Mouse (Mus musculus) spleen, postnatal 4 days (tissue): ENCODE results near the gene Stag1.

Experiments
- DNase-seq, 2 experiments: peaks; one replicate each; pipeline ENCODE4 v3.0.0; 2022; ENCODE audit warnings: low spot score in 2 of 2

The Stag1 gene

DNA sequence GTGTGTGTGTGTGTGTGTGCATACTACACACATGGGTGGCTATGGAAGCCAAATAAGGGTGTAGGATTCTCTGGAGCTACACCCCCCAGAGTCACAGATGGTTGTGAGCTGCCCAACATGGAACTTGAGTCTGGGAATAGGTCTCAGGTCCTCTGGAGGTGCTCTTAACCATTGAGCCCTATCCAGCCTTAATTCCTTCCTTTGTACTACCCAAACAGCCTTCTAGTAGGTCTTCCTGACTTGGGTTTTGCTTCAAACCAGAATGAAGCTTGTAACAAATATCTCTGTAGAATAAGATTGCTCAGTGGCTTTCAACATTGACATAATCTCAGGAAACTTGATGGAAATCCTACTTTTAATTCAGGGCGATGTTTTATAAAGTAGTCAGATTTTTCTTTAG, 7.9 kb downstream of the Stag1 start:
- DNase-seq = no peak

DNA sequence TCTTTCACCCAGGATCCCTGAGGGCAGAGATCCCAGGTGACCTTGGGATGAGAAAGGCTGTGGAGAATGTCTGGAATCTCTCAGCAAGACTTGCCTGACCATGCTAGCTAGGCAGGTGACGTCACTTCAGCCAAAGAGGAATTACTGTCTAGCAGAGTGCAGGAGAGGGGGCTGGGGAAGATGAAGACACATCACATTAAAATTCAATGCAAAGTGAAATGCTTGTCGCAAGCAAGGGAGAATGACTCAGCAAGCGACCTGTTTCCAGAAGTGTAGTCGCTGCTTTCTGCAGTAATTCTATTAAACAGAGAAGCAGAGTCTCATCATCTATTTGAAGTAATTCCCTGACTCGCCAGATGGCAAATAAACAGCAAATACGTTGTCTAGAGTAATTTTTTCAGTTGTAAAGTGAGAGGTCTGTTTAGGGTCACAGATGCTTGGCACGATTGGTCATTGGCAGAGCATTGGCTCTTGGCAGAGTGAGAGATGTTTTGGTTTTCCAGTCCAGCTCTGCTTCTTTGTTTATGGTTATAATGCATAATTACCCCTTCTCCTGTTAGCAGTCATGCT, 8.5 kb downstream of the Stag1 start:
- DNase-seq = no peak

GRCm38 (mm10) chr9:100613501-100614071, 16.0 kb downstream of the Stag1 start:
- DNase-seq = no peak

DNA sequence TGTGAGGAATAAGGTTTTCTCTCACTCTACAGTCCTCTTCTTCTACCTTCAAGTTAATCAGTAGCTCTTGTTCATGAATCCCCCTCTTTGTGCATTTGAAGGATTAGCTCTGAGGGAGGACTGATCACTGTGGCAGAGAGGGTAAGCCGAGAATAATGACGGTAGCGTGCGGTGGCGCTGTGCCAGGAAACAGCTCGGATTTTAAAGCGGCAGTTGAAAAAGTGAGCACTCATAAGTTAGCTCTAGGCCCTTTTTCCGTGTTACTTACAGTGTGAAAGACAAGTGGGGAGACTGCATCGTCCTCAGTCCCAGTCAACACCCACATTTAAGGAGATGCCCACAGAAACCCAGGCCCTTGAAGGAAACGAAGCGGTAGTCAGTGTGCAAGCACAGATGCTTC, 19.3 kb downstream of the Stag1 start:
- DNase-seq = no peak

DNA sequence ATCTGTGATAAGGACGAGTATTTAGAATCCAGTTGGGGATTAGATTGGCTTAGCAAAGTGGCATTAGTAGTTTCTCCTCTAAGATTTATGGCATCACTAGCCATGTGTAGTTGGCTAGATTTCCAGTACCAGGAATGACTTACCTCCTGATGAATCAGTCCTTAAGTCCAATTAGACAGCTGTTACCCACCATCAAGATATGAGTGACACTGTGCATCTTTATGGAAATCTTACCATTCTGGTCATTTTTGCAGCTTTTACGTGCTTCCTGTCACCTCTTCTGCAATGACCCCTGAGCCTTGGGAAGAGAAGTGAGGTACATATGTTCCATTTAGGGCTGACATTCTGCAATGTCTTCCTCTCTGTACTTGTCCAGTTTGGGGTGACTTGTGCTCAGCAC, 28.7 kb downstream of the Stag1 start:
- no peak for DNase-seq

DNA sequence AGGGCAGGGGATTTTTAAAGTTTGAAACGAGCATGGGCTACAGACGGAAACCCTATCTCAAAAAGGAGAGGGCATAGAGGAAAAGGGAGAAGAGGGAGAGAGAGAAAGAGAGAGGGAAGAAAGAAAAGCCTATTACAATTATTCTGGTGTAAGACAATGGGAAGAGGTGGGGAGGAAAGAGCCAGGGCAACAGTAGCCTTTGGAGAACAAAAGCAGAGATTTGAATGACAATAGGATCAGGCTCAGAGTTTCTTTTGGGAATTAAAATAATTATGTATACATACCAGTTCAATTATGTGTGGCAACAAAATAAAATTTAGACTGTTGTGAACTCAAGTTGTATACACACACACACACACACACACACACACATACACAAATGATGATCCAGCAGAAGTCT, 43.2 kb downstream of the Stag1 start:
- DNase-seq = no peak

- no peak for DNase-seq
Observed at GRCm38 (mm10) chr9:100641391-100642085, 43.9 kb downstream of the Stag1 start.

DNA sequence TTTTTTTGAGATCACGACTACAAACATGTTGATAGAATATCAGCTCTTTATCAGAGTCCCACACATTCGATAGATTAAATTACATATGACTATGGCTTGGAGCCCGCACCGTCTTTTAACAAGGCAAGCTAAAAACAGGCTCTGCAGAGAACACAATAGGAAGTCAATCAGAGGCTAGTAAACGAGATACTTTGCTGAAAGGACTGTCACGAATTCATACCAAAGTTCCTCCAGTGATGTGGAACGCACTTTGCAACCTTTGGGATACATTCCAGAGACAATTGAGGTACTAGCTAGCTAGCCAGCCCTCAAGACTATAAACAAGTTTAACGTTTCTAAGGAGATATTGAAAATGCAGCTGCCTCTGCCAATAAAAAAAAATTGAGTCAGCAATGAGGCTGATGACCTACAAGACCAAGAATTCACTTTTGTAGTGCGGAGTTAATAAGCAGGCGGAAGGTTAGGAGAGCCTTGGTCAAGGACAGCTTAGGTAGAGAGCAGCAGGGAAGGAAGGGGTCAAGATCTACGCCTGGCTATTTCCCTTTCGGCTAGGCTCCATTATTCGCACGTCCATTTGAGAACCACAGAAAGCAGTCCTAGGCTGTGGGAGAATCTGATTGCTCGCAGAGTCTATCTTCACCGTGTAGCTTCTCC, 44.7 kb downstream of the Stag1 start:
- DNase-seq = no peak

- peak; percentile 100 for DNase-seq
Observed at GRCm38 (mm10) chr9:100642840-100643697, 45.5 kb downstream of the Stag1 start.

DNA sequence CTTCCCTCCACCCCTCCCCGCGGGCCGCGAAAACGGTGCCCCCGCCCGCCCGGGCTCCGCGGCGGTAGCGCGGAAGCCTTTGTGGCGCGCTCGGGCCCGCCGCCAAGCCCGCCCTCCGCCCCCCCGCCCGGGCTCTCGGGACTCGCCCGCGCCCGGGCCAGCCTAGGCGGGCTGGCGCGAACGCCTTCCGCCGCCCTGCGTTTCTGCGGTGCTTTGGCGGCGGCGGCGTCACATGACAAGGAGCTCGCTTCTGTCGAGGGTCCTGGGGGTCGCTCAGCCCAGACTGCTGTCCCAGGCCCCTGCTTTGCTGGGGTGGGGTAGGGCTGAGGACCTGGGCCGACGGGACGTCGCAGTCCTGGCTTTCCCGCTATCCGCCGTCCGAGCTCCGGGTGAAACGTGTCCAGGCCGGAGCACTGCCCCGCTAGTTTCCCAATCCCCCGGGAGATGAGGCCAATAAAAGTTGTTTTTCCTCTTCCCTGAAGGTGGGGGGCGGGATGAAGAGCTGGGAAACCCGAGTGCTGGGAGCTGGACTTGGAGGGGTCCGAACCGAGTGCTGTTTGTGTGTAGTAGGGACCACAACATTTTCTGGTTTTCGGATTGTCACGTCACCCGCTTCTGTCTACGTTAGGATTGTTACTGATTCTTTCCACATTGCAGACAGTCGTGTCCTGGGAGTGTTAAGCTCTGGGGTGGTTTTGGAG, 46.6 kb downstream of the Stag1 start:
- peak; percentile 63 to 84 for DNase-seq

- no peak for DNase-seq
Observed at GRCm38 (mm10) chr9:100645026-100645940, 47.7 kb downstream of the Stag1 start.

- DNase-seq = no peak
Observed at GRCm38 (mm10) chr9:100646276-100646675, 48.7 kb downstream of the Stag1 start.

GRCm38 (mm10) chr9:100647774-100648323, 50.3 kb downstream of the Stag1 start:
- DNase-seq = no peak

DNA sequence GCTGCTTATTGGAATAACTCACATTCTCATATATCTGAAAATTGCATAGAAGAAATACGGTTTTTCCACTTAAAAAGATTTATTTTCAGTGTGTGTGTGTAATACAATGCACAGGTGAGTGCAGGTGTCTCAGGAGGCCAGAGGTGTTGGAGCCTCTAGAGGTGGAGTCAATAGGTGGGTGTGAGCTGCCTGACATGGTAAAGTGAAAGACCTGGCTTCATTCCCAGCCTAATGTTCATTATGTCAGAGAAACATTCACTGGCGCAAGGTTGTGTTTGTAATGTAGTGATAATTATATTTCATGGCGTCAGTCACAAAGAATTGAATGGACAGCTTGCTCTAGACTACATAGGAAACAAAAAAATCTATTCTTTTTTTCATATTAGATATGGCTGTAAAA, 56.5 kb downstream of the Stag1 start:
- DNase-seq = no peak

- no peak for DNase-seq
Observed at GRCm38 (mm10) chr9:100656058-100656457, 58.5 kb downstream of the Stag1 start.

GRCm38 (mm10) chr9:100660587-100660986, 63.0 kb downstream of the Stag1 start:
- DNase-seq = no peak

DNA sequence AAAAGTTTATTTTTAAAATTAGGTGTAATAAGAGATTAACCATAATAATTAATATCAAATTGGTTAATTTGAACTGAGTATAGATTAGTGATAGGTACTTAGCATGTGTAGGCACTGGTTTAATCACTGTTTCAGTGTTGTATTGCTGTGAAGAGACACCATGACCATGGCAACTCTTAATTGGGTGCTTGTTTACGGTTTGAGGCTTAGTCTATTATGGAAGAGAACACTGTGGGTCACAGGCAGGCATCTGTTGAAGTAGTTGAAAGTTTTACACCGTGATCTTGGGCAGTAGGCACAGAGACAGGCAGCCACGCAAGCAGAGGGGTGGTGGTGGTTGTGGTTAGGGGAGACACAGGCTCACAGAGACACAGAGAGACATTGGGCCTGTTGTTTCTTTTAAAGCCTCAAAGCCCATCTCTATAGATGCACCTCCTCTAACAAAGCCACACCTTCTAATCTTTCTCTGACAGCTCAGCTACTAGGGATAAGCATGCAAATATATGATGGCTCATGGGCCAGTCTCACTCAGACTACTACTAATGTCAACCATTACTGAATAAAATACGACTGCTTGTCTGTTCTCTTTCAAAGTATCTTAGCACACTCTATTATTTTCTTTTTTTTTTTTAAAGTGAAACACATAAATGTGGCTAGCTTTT, 66.0 kb downstream of the Stag1 start:
- DNase-seq = no peak

DNA sequence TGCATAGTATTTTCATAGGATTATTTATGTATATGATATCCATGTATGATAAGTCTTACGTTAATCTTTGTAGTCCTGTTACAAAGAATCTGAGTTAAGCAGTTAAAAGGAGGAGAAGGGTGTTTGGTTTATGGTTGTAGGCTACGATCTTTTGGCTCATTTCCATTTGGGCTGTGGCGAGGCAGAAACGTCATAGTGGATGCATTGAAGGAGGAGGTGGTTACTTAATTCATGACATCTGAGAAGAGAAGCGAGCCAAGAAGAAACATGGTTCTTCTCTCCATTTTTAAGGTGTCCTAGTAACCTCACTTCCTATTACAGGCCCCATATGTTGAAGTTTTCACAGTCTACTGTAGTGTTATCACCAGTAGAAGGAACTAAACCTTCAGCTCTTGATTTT, 72.6 kb downstream of the Stag1 start:
- DNase-seq = no peak

- DNase-seq = no peak
Observed at GRCm38 (mm10) chr9:100679036-100679435, 81.4 kb downstream of the Stag1 start.
